Mouse (Mus musculus): ENCODE measurements around the gene Syt8.
A peak's percentile ranks its signal among the peaks of the same experiment; 100 is the strongest.

The Syt8 gene

DNA sequence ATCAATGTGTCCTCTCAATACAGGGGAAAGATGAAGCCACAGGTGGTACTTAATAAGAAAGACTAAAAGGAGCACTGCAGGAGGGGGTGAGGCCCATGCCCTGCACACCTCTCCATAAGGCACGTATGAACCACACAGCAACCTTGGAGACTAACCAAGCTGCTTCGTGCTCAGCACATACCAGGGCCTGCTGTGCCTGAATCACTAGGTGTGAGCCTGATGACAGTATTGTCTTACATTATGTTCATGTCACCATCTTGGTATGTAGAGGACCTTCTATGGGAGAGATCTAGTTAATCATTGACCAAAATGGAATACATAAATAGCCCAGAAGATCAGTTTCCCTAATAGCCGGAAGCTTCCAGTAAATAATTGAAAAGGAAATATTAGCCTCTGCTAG lies 25.0 kb upstream of the Syt8 start:
- DNase-seq: no peak

DNA sequence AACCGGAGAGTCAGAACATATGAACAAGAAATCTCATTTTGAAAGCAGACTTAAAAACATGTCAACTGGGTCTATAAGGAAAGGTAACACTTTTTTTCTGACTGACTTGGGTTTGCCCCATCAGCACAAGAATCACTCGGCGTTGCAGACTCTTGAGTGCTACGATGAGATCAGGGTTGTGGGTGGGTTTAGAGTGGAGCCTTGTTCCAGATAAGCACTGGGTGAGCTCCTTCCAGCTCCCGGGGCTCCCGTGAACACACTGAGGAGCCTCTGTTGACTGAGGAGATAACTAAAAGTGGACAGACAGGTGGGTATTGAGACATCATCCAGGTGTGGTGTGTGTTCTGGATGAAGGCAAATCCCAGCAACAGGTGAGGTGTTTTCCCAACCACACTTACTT lies 21.4 kb upstream of the Syt8 start:
- DNase-seq: no peak

DNA sequence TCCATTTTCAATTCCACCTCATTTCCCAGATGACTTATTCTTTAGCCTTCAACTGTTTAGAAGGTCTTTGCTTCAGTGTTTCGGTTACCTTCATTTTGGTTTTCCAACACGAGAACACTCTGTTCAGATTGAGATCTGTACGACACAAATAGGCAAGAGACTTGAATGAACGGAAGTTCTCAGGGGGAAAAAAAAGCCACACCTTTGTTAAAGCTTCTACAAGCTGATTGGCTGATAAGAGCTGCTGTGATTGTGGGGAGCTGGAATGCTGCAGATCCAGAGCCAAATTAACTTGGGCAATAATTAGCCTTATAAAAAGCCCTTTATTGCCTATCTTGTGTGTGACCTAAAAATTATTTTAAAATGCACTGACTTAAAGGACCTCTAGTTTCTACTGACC lies 19.3 kb upstream of the Syt8 start:
- no peak for DNase-seq

DNA sequence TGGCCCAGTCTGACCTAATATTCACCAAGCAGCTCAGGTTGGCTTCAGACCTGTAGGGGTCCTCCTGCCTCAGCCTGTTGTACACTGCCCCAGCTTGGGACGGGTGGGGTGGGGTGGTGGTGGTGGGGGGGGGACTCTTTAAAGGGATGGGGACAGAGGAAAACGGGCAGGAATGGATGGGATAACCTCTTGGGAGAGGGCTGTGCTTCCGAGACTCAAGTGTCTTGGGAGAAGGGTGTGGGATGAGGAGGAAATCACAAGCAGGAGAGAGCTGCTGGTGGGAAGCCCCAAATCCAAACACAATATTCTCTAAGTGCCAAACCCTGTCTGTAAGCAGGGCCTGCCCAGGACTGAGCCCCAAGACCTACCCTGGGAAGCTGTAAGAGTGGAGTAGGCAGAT lies 18.4 kb upstream of the Syt8 start:
- DNase-seq: no peak

DNA sequence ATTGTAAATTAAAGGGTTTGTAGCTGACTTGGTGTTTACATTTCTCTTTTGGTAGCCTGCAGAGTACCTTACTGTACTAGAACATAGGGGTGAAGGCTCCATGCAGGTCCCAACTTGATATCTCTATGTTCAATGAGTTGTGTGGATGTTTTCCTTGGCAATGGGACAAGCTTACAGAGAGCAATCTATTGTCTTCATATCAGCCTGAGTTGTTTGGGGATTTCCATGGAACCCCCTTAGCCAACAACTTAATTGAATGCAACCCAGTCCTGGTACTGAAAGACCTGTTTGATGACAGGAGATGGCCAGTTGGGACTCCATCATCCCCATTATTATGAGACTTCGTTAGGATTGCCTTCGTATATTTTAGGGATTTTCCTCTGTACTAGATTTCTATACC lies 16.6 kb upstream of the Syt8 start:
- no peak for DNase-seq

GRCm38 (mm10) chr7:142418679-142419078 lies 16.0 kb upstream of the Syt8 start:
- no peak for DNase-seq

DNA sequence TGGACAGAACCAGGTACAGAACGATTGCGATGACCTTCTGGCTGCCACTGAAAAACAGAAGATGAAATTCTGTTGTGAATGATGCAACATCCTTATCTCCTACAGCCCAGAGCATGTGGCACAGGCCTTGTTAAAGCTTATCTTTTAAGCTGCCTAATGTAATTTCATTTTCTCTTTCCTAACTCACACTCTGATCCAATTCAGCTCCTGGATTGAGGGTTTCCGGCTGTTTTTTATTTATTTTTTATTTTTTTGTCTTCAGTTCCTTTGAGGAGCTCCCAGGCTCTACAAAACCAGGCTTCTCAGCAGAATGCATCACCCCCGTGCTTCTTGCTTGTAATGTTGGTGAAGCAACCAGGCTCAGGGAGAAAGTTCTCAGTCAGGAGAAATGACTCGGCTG lies 14.8 kb upstream of the Syt8 start:
- no peak for DNase-seq

DNA sequence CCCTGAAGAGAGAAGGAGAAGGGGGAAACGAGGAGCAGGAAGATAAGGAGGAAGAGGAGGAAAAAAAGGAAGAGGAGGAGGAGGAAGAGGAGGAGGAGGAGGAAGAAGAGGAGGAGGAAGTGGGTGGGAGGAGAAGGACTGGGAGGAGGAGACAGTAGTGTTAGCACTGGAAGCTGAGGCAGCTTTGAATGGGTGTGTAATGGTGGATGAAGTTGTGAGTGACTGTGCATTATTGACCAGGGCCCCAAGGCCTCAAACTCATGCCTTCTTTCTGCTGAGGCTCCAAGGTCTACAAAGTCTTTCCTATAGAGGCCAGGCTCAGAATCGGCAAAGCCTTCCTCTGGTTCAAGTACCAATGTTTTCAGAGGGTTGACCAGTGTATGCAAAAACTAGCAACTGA lies 12.8 kb upstream of the Syt8 start:
- DNase-seq: no peak

GRCm38 (mm10) chr7:142425641-142426213 lies 8.9 kb upstream of the Syt8 start:
- no peak for DNase-seq

DNA sequence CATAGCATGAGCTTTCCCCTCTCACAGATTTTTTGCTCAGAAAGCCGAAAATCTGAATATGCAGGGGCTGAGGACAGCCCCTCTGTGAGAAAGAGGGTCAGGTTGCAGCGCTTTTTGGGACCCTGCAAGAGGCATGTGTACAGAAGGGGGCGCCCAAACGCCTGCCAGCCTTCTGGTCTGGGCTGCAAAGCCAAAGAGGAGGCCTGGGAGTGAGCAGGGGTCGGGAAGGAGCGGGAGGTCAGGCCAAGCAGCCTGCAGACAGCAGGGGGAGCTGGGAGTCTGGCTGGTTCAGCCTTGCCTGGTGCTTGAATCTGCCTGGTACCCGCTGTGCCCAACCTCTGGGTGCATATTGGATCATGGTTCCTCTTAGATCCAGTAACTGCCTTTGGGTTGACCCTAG lies 6.4 kb upstream of the Syt8 start:
- no peak for DNase-seq

DNA sequence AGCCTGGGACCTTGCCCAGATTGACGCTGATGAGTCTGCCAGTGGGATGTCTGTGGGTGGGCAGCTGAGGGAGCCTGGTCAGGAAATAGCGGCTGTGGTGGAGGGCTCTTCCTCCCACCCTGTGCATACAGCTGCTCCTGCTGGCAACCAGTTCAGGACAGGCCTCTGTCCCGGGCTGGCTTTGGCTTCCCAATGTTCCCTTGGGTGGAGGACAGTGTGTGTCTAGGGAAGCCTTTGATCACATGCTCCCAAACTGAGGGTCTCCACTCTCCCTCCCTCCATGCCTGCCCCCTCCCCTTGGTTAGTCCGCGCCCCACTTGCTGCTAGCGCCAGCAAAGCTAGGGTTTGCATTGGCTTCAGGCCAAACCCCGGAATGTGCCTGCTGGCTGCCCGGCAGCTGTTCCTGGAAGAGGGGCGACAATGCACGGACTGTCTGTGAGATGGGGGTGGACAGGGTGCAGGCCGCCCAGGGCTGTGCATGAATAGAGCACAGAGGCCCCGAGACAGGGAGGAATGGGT lies 4.4 kb upstream of the Syt8 start:
- DNase-seq: no peak

- DNase-seq: no peak
Observed at GRCm38 (mm10) chr7:142431106-142431505, 3.5 kb upstream of the Syt8 start.

DNA sequence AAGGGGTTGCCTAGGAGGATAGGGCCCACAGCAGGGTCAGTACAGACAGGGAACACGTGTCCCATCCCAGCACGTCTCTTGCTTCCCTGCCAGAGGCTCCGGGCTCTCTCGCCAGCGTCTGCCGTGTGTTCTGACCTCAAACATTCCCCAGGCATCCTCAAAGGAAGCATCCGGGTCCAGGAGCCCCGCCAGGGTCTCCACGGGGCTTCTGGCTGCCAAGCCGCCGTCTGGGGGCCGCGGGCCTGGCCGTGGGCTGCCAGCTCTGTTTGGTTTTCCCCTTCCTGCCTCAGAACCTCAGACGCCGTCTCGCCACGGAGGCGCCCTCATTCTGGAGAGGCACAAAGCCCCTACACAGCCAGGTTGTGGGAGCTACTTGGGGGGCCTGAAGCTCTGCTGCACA lies 1.0 kb upstream of the Syt8 start:
- DNase-seq: no peak

DNA sequence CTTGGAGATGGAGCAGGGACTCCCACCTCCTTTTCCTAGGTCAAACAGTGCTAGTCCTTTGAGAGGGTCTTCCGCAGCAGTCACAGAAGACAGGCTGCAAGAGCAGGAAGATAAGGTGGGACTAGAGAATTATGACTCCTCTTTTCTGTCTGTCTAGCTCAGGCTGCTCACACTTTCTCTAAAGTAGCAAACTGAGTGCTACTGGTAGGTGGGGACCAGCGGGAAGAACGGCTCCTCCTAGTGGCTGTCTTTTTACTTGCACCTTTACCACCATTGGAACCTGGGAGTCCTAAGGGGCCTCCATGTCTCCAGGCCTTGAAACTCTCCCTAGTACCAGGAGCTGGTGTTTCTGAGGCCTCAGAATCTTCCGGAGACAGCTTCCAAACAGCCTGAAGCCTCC lies 874 bp downstream of the Syt8 start:
- DNase-seq: peak; percentile 28

DNA sequence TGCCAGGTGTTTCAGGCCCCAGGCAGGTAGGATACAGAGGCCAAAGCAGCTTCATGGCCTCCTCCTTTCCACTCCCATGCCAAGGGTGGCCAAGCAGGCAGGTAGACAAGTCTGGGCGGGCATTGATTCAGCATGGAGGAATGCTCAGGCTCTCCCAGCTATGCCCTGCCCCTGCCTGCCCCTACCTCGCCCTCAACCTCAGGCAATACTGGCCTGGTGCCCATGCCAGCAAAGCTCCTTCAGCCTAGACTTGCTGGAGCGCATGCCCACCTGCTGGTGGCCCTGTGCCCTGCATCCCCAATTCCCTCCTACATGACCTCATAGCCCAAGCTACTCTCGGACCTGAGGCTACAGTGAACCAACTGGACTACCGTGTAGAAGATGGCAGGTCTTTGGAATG lies 2.7 kb downstream of the Syt8 start:
- DNase-seq: peak; percentile 70

GRCm38 (mm10) chr7:142439966-142440365 lies 5.3 kb downstream of the Syt8 start:
- no peak for DNase-seq

- DNase-seq: no peak
Observed at GRCm38 (mm10) chr7:142440657-142441114, 6.0 kb downstream of the Syt8 start.

- no peak for DNase-seq
Observed at GRCm38 (mm10) chr7:142441585-142441984, 6.9 kb downstream of the Syt8 start, which contains the start of gene Tnni2. Gene Tnni2 (plus strand): TSS chr7:142441808.

DNA sequence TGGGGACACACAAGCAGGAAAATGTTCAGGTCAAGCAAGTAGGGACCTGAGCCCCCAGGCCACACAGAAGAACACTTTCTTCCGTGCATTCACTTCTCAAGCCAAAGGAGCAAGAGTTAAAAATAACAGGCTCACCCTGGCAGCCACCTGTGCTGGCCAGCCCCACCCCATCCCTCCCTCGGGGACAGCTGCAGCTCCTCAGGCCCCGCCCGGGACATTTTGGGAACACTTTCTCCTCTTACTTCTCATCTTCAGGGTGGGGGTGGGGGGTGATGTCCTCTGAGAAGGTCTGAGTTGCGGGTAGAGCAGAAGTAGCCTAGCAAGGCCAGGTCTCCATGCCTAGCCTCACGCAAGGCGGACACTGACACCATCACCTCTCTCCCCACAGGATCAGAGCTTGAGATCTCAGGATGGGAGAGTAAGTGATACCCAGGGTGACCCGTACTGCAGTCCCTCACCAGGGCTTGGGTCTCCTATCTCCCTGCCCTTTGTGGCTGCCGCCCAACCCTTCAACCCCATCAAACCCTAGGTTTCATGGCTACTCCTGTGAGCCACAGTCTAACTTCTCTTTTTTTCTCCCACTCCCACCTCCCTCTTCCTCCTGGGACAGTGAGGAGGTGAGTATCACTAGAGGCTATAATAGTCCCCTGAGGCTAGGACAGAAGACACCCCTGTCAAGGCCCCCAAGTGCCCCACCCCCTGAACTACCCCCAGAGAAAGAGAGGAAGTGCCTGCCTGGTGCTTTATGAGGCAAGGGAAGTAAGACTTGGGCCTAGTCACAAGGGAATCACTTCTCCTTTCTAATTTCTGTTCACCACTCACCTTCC lies 7.6 kb downstream of the Syt8 start:
- DNase-seq: no peak

GRCm38 (mm10) chr7:142442908-142443420 lies 8.3 kb downstream of the Syt8 start:
- DNase-seq: no peak

- no peak for DNase-seq
Observed at GRCm38 (mm10) chr7:142443474-142443873, 8.8 kb downstream of the Syt8 start.

GRCm38 (mm10) chr7:142444171-142444570 lies 9.5 kb downstream of the Syt8 start:
- DNase-seq: no peak

DNA sequence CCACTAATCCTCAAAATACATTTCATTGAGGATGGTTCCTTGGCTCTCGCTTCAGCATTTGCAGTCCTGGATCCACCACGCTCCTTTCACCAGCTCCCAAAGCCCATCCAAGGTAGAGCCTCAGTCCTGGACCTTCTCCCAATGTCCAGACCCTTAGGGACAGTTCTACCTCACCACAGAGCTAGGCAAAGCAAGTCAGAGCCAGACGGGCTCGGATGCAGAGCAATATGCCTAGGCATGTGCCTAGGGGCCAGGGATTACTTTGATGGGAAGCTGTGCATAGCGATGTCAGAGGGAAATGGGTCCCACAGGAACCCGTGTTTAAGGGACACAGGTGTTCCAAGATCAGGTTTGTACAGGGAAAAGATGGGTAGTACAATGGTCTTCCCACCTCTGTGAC lies 10.7 kb downstream of the Syt8 start:
- no peak for DNase-seq

DNA sequence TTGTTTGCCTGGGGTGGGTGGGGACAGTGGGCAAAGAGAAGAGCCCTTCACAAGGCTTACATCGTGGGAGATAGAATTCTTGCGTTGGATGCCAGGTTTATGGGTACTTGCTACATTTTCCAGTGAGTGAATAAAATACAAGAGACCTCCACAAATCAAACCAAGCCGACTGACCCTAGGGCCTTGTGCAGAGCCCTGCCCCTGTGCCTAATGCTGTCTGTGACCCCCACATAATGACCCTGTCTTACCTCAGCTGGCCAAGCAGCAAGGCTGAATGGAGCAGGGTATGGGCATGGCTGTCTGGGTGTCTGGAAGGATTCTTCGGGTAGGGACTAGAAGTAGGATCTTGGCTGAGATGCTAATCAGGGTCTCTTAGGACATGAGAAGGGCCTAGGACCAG lies 11.6 kb downstream of the Syt8 start:
- DNase-seq: no peak
